Mouse (Mus musculus) forebrain, embryonic 11.5 days (tissue): ENCODE results near the gene Gm10803. TPM values are rescaled to one million over a fixed set of nuclear protein-coding genes. Genes with fewer than 3 reads are reported as not detected.

Experiments used
- ATAC-seq: fragments of 200-750 bp; cut with Nextera tagmentation; replicated peaks from 2 replicates; pipeline ENCODE4 v1.8.0; 2017; ENCODE audit warnings: moderate TSS enrichment; ENCODE audit not compliant: low FRiP score
- DNase-seq: peaks from one replicate; pipeline ENCODE4 v3.0.0-alpha.2; 2017; ENCODE audit warnings: low spot score
- H3K27ac ChIP-seq: fragments of 300-500 bp; sonication (generic); 2 replicates; pipeline ENCODE4 v1.5.1; 2014; ENCODE audit warnings: low read depth, low read length
- H3K27me3 ChIP-seq: fragments of 300-500 bp; sonication (generic); 2 replicates; pipeline ENCODE4 v1.6.1; 2014; ENCODE audit warnings: mild to moderate bottlenecking, low read length, mixed read lengths; ENCODE audit not compliant: control insufficient read depth, insufficient read depth
- H3K36me3 ChIP-seq: fragments of 300-500 bp; sonication (generic); 2 replicates; pipeline ENCODE4 v1.6.1; 2014; ENCODE audit warnings: mild to moderate bottlenecking, low read length, moderate library complexity, mixed read lengths; ENCODE audit not compliant: control insufficient read depth, insufficient read depth
- H3K4me1 ChIP-seq: fragments of 300-500 bp; sonication (generic); replicated peaks from 2 replicates; pipeline ENCODE4 v1.6.1; 2014; ENCODE audit warnings: low read length, mixed read lengths; ENCODE audit not compliant: control insufficient read depth, insufficient read depth
- H3K4me2 ChIP-seq: fragments of 300-500 bp; sonication (generic); 2 replicates; pipeline ENCODE4 v1.6.1; 2014; ENCODE audit warnings: low read depth, mild to moderate bottlenecking, low read length, moderate library complexity, mixed read lengths; ENCODE audit not compliant: severe bottlenecking
- H3K4me3 ChIP-seq: fragments of 300-500 bp; sonication (generic); 2 replicates; pipeline ENCODE4 v1.5.1; 2014; ENCODE audit warnings: low read depth, low read length
- H3K9ac ChIP-seq: fragments of 300-500 bp; sonication (generic); 2 replicates; pipeline ENCODE4 v1.6.1; 2014; ENCODE audit warnings: low read length
- H3K9me3 ChIP-seq: fragments of 300-500 bp; sonication (generic); 2 replicates; pipeline ENCODE4 v1.6.1; 2016; ENCODE audit warnings: low read length, mixed read lengths; ENCODE audit not compliant: control insufficient read depth
- WGBS: fragments of 180-500 bp; shearing (Covaris S2); extraction: QIAGEN DNeasy Blood & Tissue Kit; methylation state at CpG from one replicate; pipeline ENCODE4 v1.1.7; 2014; 5-methylcytosine and 5-hydroxymethylcytosine counted together
- polyA plus RNA-seq: library from polyadenylated mRNA; unstranded; fragments of >200 nt; fragmentation: Nextera tagmentation; extraction: Ambion mirVana; gene quantifications from 2 replicates; pipeline ENCODE4 v1.2.1, GENCODE M21; 2014

Gm10803 gene
- polyA plus RNA-seq, 1 experiment from 2014 or later = not detected

GRCm38 (mm10) chr2:93572565-93572964 is 12.2 kb downstream of the Gm10803 start:
- Histone ChIP-seq H3K9ac (no peak overlapping the region), H3K4me1 (no peaks in the 10 kb centered on the region), H3K4me3 (no peak overlapping the region), H3K4me2 (no peak overlapping the region), H3K36me3 (no peaks in the 10 kb centered on the region), H3K27ac (no peak overlapping the region), H3K9me3 (no peaks in the 10 kb centered on the region), H3K27me3 (no peaks in the 10 kb centered on the region)
- DNase-seq (no peak), ATAC-seq (no peak)
- 70% methylated on average over 5 of the region's 5 CpGs for WGBS

- ATAC-seq = no peak
- 32% methylated on average over 3 of the region's 3 CpGs for WGBS
- Histone ChIP-seq H3K36me3 (no peaks in the 10 kb centered on the region), H3K4me2 (no peak overlapping the region), H3K9me3 (no peaks in the 10 kb centered on the region), H3K4me3 (no peak overlapping the region), H3K4me1 (no peaks in the 10 kb centered on the region; the same call in 1 of the 2 replicates), H3K27ac (no peak overlapping the region), H3K9ac (no peak overlapping the region), H3K27me3 (no peaks in the 10 kb centered on the region)
- no peak for DNase-seq
These were observed 20.9 kb downstream of the Gm10803 start for GRCm38 (mm10) chr2:93581271-93581670.

- Histone ChIP-seq H3K27ac (no peak overlapping the region), H3K4me3 (no peak overlapping the region), H3K9me3 (no peaks in the 10 kb centered on the region), H3K27me3 (no peaks in the 10 kb centered on the region), H3K4me2 (no peak overlapping the region), H3K4me1 (0 out of 2 replicates have a peak, but pooled peaks cover 4% of the 10 kb centered on the region), H3K36me3 (no peaks in the 10 kb centered on the region), H3K9ac (no peak overlapping the region)
- 78% methylated on average over 1 of the region's 1 CpGs for WGBS
- ATAC-seq (no peak), DNase-seq (no peak)
These were observed 25.5 kb downstream of the Gm10803 start for GRCm38 (mm10) chr2:93585821-93586220.

GRCm38 (mm10) chr2:93587446-93587845 is 27.1 kb downstream of the Gm10803 start:
- Histone ChIP-seq H3K4me3 (no peak overlapping the region), H3K27ac (no peak overlapping the region), H3K36me3 (no peaks in the 10 kb centered on the region), H3K4me1 (0 out of 2 replicates have a peak, but pooled peaks cover 4% of the 10 kb centered on the region), H3K9ac (no peak overlapping the region), H3K4me2 (no peak overlapping the region), H3K27me3 (no peaks in the 10 kb centered on the region), H3K9me3 (no peaks in the 10 kb centered on the region)
- ATAC-seq (no peak), DNase-seq (no peak)
- 10% methylated on average over 6 of the region's 6 CpGs for WGBS

- Histone ChIP-seq H3K4me2 (no peak overlapping the region), H3K36me3 (no peaks in the 10 kb centered on the region), H3K4me3 (no peak overlapping the region), H3K27ac (no peak overlapping the region), H3K9ac (no peak overlapping the region), H3K27me3 (no peaks in the 10 kb centered on the region; the same call in 1 of the 2 replicates), H3K4me1 (0 out of 2 replicates have a peak, but pooled peaks cover 4% of the 10 kb centered on the region), H3K9me3 (no peaks in the 10 kb centered on the region)
- no peak for DNase-seq
- no peak for ATAC-seq
- 80% methylated on average over 4 of the region's 4 CpGs for WGBS
These were observed 29.5 kb downstream of the Gm10803 start for GRCm38 (mm10) chr2:93589875-93590274.

GRCm38 (mm10) chr2:93591706-93592105 is 31.3 kb downstream of the Gm10803 start:
- WGBS = 39% methylated on average over 2 of the region's 2 CpGs
- H3K27ac ChIP-seq = no peak overlapping the region
- H3K4me2 ChIP-seq = no peak overlapping the region
- no peak overlapping the region for H3K9ac ChIP-seq
- 0 out of 2 replicates have a peak, but pooled peaks cover 4% of the 10 kb centered on the region for H3K4me1 ChIP-seq
- DNase-seq (no peak), ATAC-seq (no peak)
- H3K36me3 ChIP-seq = no peaks in the 10 kb centered on the region
- H3K9me3 ChIP-seq = no peaks in the 10 kb centered on the region
- H3K27me3 ChIP-seq = no peaks in the 10 kb centered on the region; the same call in 1 of the 2 replicates
- no peak overlapping the region for H3K4me3 ChIP-seq

- Histone ChIP-seq H3K9me3 (no peaks in the 10 kb centered on the region), H3K27ac (no peak overlapping the region), H3K36me3 (no peaks in the 10 kb centered on the region), H3K4me2 (no peak overlapping the region), H3K4me3 (no peak overlapping the region), H3K4me1 (0 out of 2 replicates have a peak, but pooled peaks cover 4% of the 10 kb centered on the region), H3K9ac (no peak overlapping the region), H3K27me3 (no peaks in the 10 kb centered on the region; the same call in 1 of the 2 replicates)
- ATAC-seq = no peak
- WGBS = 9% methylated on average over 11 of the region's 11 CpGs
- DNase-seq = no peak
These were observed 31.9 kb downstream of the Gm10803 start for GRCm38 (mm10) chr2:93592164-93592790.

- no peaks in the 10 kb centered on the region for H3K4me1 ChIP-seq
- H3K9me3 ChIP-seq = no peaks in the 10 kb centered on the region
- H3K9ac ChIP-seq = no peak overlapping the region
- no peaks in the 10 kb centered on the region; the same call in 1 of the 2 replicates for H3K27me3 ChIP-seq
- H3K4me2 ChIP-seq = no peak overlapping the region
- ATAC-seq (no peak), DNase-seq (no peak)
- no peak overlapping the region for H3K4me3 ChIP-seq
- no peak overlapping the region for H3K27ac ChIP-seq
- no peaks in the 10 kb centered on the region for H3K36me3 ChIP-seq
- WGBS = 79% methylated on average over 10 of the region's 10 CpGs
These were observed 32.8 kb downstream of the Gm10803 start for GRCm38 (mm10) chr2:93593121-93593520.

GRCm38 (mm10) chr2:93597145-93597544 is 36.8 kb downstream of the Gm10803 start:
- H3K4me3 ChIP-seq = no peak overlapping the region
- no peak overlapping the region for H3K9ac ChIP-seq
- no peaks in the 10 kb centered on the region for H3K36me3 ChIP-seq
- H3K4me1 ChIP-seq = no peaks in the 10 kb centered on the region
- WGBS = 74% methylated on average over 11 of the region's 11 CpGs
- H3K27me3 ChIP-seq = no peaks in the 10 kb centered on the region; the same call in 1 of the 2 replicates
- ATAC-seq (no peak), DNase-seq (no peak)
- H3K4me2 ChIP-seq = no peak overlapping the region
- H3K9me3 ChIP-seq = no peaks in the 10 kb centered on the region
- no peak overlapping the region for H3K27ac ChIP-seq
